Mouse (Mus musculus) forelimb bud, embryonic 11.5 days (tissue): ENCODE results near the gene Ube3b.

ENCODE experiments used
- DNase-seq: peaks from one replicate; pipeline ENCODE4 v3.0.0-alpha.2; 2012; ENCODE audit warnings: low read depth, low spot score

The Ube3b gene

DNA sequence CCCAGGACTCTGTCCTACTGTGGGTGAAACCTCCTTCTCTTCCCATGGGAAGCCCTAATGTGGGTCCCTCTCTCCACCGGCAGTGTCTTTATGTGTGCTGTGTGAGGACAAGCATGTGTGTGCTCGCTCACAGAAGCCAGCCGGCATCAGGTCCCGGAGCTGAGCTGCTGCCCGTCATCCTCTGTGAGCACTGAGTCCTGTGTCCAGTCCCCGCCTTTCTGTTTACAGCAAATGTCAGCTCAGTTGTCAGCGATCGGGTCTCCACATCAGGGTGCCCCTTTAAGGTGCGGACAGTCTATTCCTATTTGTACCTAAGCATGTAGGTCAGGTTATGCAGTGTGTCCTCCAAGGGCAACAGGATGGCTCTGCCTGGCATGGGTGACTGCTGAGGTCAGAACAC lies 6.8 kb upstream of the Ube3b start:
- DNase-seq: no peak

DNA sequence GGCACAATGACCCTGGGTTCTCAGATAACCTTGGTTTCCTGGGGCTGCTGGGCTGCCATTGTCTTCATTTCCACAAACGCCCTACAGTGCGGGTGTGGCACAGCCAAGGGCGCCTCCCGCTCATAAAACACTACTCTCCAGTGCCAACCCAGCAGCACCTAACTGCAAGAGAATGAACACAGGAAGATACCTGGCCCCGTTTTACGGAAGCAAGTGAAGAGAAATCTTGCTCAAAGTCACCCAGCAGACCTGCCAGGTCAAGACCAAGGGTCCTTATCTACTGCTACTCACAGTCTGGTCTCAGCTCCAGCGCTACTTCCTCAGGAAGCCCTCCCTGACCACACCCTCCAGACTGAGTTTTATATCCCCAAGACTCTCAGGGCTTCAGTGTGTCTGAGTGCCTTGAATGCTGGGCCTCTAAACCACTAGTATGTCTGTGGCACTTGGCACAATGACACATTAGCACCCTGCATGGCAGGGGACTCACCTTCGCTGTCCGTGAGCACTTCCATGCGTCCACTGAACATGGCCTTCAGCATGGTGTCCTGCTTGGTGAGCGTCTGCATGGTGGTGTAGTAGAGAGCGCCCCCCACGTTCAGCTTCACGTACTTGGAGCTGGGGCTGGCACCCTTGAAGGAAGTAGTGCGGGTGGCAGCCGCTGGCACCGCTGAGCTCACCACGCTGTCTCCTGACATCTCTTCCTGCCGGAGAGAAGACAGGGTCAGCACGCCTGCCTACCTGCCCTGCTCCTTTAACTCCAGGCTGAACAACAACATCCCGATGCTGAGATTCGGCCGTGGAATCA lies 5.8 kb upstream of the Ube3b start:
- no peak for DNase-seq

DNA sequence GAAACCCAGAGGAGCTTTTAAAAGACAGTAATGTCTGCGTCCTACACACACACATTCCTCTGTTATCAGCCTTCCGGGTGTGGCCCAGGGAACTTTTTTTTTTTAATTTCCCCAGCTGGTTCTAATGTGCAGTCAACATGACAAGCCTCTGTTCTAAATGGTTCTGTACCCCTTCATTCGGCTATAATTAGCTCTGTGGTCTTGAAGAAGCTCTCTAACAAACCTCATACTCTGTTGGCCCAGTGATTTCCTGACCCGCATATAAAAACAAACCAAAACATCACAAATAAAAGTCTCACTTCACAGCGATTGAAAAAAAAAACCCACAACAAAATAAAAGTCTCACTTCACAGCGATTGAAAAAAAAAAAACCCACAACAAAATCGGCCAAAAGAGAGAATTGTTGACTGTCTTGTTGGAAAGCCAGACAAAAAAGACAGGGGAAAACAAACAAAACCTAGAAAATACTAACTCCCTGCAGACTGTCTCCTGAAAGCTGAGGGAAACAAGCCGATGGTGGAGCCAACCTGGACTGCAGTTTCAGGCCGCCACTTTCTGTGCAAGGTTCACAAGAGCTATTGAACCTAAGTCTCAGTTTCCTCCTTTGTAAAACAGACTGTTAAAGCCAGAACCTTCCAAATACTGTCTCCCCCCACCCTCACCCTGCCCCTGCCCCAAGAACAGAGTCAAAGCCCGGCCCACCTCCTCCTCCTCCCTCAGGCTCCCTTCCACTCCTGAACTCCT lies 2.1 kb upstream of the Ube3b start:
- no peak for DNase-seq

DNA sequence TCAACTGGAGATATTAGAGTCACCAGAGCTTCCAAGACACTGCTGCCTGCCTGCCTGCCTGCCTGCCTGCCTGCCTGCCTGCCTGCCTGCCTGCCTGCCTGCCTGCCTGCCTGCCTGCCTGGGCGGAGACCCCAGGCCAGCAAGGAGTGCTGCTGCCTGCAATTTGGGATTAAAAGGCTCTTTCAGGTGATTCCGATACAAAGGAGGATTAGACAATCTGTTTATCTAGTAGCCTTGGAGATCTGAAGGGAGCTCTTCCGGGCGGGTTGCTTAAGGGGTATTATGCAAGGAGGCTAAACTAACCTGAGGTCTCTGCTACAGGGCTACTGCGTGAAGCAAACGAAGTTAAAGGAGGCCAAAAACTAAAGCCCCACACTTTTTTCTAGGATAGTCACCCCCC lies 1.5 kb upstream of the Ube3b start:
- no peak for DNase-seq

GRCm38 (mm10) chr5:114379763-114380162 lies 644 bp upstream of the Ube3b start:
- DNase-seq: no peak

- no peak for DNase-seq
Observed at GRCm38 (mm10) chr5:114381013-114381351, 575 bp downstream of the Ube3b start.

DNA sequence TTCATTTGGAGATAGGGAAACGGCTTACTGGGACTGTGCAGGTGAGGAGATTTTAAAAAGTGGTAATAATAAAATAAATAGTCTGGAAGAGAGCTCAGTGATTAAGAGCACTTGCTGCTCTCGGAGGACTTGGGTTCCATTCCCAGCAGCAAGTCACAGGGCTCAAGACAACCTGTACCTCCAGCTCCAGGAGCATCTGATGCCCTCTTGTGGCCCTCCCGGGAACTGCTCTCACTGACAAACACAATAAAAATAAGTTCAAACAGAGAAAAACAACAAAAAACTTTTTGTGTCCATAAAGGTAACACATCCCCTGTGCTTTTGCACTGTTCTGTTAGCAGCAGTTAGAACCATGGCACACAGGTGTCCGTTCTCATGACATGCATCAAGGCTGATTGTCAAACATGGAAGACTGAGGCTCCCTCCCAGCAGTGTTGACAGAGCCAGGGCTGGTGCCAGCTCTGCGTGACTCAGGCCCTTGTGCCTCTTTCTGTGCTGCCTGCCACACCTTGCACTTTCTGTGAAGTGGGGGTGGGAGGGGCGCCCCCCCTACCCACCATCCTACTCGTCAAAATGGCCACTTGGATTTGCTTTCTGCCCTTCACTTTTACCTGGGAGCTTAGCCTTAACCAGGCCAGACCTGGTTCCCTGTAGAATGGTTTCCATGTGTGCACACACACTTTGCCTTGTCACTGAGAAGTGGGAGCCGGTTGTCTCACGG lies 2.9 kb downstream of the Ube3b start:
- peak; percentile 35 for DNase-seq

- DNase-seq: no peak
Observed at GRCm38 (mm10) chr5:114384448-114384847, 4.0 kb downstream of the Ube3b start.

DNA sequence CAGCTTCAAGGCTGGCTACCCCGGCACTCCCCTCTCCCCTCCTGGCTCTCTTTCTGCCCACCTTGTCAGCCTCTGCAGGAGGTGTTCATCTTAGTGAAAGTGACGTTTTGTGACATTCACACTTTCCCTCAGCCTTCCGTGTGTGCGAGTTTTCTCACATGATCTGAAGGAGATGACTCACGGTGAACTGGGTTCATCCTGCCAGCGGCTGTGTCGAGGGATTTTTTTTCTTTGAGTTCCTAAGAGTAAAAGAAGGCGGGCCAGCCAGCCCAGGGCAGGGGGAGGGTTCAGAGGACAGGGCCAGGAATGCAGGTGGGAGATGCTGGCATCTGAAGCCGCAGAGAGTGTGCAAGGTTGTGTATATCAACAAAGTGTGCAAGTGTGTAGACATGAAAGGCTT lies 12.8 kb downstream of the Ube3b start:
- DNase-seq: no peak

DNA sequence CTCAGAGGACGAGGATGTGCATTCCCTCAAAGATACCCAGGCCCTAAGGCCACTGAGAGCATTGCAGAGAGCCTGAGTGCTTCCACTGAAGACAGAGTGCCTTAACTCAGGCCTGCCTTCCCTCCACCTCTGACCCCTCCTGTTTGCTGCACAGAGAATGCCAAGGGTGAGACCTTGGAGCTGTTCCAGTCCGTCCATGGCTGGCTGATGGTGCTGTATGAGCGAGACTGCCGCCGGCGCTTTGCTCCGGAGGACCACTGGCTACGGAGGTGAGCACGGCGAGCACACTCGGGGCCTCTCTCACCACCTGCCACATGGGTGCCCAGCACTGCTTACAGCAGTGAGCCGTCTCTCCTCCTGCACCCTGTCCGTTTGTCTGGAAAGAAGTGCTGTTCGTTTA lies 26.2 kb downstream of the Ube3b start:
- DNase-seq: no peak

DNA sequence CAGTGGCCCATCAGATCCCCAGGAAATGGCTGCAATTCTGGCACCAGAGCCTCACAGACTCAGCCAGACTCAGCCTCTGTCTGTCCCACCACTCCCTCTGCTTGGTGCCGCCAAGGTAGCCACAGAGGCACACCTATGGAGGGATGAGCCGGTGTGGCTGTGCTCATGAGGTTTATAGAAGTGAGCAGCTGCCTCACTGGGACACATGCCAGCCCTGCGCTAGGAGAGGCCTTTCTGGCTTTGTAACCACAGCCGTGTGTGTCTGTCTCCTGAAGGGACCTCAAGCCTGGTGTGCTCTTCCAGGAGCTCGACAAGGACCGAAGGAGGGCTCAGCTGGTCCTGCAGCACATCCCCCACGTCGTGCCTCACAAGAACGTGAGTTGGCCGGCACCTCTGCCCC lies 26.9 kb downstream of the Ube3b start:
- no peak for DNase-seq

- no peak for DNase-seq
Observed at GRCm38 (mm10) chr5:114407810-114408209, 27.4 kb downstream of the Ube3b start.

- DNase-seq: no peak
Observed at GRCm38 (mm10) chr5:114408846-114409245, 28.4 kb downstream of the Ube3b start.

DNA sequence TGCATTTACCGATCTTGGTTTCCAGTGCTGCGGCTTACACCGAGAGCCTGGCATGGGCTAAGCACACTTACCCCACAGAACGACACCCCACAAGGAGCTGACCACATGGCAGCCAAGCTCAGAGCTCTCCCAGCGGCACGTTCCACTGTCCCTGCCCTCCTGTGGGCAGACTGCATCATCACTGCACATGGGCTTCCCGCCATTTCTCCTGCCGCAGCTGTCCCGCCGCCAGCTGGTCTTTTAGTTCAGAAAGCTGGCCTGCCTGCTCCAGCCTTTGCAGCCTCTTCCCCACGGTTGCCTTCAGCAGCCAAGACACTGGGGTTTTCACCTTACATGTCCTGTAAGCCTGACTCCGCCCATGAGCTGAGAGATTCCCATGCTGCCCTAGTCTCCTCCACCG lies 30.0 kb downstream of the Ube3b start:
- DNase-seq: no peak

GRCm38 (mm10) chr5:114412361-114412998 lies 32.1 kb downstream of the Ube3b start:
- no peak for DNase-seq

GRCm38 (mm10) chr5:114413067-114413735 lies 32.8 kb downstream of the Ube3b start:
- DNase-seq: no peak

- DNase-seq: no peak
Observed at GRCm38 (mm10) chr5:114415606-114416005, 35.2 kb downstream of the Ube3b start.

- no peak for DNase-seq
Observed at GRCm38 (mm10) chr5:114416855-114417254, 36.4 kb downstream of the Ube3b start.

DNA sequence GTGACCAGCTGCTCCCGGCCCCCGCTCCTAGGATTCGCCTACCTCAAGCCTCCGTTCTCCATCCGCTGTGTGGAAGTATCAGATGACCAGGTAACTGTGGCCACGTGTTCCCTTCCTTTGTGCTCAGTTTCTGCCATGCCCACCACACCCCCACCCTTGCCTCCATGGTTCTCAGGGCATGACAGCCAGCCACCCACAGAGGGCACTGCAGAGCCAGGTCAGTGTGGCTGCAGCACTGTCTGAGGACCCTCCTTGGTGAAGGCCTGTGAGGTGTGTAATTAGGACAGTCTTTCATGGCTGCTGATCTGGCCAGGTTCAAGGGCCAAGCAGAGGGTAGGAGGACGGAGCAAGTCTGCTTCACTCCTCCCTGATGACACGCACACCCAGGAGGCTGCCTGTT lies 38.1 kb downstream of the Ube3b start:
- DNase-seq: no peak

DNA sequence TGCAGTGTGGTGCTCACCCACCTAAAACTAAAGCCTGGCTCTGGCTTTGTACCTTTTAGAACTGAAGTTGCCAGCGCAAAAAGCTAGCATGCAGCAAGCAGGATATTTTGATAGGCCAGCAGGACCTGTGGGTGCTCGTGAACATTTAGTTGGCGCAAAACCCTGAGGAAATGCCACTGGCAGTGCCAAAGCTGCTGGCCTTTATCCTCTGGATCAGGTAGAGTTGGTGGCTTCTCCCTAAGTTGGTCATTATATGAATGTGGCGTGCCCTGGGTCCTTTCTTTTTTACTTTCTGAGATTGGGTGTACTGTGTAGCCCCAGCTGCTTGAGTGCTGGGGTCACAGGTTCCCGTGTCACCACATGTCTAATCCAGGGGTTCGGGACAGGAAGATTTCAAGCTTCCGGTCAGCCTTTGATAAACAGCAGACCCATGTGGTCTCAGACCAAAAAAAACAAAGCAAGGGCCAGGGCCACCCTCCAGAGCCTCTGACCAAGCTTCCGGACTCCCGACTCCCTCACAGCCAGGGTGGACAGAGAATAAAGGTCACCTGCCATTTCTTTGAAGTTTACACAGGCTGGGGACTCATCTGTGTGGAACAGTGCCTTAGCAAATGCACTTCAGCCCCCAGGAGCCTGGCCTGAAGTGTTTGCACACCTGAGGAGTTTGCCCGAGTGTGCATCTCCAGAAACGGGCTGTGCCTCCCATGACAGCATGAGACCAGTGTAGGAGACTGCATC lies 41.3 kb downstream of the Ube3b start:
- DNase-seq: no peak

DNA sequence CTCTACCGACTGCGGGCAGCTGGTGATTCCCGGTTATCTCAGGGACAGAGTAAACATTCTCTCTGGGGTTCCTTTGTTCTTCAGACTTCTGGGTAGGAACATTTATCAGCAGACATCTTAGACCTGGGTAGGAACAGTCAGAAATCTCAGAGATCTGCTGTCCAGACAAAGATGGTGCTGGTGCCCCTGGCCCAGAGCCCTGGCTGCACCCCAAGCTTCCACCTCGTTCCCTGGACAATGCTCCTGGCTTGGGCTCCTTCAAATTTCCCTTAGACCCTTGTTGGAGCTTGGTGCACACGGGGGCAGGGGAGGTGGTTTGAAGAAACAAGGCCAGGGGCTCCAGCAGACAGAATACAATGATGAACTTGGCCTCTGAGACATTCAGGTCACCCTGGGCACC lies 42.2 kb downstream of the Ube3b start:
- DNase-seq: no peak
